Mouse (Mus musculus): Measurements from ENCODE around the gene Ssh3.

Ssh3 gene

DNA sequence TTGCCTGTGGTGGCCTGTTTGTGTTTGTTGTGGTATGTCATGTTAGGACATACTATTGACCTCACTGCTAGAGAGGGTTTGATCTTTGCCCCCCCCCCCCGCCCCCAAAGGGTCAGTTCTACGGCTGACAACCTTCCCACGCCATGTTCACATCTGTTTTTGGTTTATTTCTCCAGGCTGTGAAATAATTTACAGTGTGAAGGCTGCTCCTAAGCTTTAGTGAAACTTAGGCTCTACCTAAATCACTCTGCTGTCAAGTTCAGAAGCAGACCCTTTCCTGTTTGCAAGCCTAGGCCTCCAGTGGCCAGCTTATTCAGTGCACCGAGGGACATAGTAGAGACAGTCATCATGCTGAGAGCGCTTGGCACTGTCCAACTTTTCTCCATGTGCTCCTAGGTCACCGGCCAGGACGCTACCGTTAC is 28.7 kb downstream of the Ssh3 start:
- DNase-seq, result no peak

DNA sequence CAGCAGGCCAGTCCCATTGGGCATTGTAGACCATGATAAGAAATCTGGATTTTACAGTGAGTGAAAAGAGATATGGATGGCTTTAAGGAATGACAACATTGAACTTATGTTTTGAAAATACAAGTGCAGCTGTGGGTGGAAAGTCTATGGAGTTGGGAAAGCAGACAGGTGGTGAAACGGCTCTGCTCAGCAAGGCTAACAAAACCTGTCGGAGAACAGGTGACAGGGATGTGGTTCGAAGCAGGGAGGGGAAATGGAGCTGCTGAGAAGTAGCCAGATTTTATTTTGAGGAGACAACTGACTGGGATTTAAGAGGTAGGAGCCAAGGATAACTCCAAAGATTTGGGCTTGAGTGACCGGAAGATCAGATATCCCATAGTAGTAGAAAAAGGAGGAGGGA is 34.4 kb downstream of the Ssh3 start:
- no peak for DNase-seq

DNA sequence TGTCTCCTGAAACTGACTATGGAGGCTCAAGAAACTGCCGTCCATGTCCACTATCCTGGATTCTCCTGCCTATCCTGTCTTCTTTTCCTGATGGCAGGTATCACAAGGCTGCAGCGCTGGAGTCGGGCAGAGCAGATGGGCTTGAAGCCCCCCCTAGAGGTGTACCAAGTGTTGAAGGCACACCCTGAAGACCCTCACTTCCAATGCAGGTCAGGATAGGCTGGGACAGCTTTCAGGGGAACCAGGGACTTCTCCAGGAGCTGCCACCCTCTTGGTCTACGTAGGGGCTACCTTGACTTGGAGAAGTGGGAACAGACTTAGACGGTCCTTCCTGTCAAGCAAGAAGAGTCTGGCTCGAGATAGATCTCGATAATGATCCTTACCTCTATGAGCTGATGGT is 36.3 kb downstream of the Ssh3 start:
- DNase-seq, result no peak

DNA sequence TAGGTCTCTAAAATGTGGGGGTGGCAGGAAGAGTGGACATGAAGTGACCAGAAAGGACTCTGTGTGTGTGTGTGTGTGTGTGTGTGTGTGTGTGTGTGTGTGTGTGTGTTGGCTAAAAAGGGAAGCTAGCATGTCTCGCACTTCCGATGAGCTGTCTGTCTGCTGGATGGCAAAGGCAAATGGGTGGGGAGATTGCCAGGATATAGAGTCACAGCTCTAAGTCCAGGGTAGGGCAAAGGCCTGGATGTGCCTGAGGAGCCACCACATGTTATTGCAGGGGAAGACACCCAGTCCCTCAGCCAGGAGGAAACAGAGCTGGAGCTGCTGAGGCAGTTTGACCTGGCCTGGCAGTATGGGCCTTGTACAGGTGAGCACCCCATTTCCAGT is 36.8 kb downstream of the Ssh3 start:
- no peak for DNase-seq

DNA sequence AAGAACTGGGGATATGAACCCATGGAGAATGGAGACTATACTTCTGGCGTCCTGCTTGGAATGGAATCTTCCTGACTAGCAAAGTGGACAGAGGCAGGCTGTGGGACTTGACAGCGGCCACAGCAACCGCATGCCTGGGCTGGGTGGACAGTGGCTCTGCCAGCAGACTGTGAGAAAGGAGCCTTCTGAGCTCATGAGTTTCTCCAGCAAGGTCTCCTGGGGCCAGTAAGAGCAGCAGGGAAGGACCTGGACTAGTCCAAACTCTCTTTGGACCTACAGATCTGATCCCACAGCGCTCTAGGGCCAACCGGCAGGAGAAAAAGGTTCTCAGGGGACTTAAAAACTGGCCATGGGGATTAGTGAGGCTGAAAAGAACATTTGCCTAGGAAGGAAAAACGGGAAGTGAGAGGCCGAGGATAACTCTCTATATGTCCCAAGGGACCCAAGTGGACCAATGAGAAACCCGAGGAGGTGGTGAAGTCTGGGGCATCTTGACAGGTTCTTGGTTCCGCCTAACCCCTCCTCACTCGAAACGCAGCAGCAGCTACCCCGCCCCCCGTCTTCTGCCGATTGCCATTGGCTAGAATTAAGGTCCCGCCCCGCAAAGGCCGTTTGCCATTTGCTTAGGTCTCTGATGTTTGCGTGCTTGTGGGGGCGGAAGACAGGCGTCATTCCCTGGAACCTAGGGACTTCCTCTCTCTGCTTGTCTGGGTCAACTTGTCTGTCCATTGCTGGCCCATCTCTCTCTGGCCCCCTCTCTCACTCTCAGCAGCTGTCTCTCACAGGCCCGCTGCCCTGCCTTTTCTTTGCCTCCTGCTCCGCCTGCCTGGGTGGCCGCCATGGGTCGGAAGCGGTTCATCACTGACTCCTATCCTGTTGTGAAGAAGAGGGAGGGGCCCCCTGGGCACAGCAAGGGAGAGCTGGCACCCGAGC is 37.5 kb downstream of the Ssh3 start, which contains the start of gene Pold4:
Gene Pold4, plus strand, starts transcription at position 647 of the 933 bp plus-strand sequence.
- DNase-seq, result peak; percentile 99

DNA sequence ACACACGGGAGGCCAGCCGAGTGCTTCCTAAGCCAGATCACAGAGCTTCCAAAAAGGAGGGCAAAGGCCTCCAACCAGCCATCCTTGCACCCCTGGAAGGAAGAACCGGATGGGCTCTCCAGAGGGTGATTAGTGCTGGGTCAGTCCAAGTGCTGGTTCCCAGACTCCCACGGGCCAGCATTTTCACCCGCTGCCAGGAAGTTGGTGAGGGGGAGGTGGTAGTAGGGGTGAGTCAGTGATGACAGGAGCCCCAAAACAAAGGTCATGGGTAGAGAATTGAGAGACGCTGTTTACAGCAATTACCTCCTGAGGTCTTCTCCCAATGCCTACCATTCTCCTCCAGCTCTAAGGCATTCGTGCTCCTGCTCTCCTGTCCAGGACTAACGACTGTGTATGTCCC is 38.6 kb downstream of the Ssh3 start:
- DNase-seq, result no peak

DNA sequence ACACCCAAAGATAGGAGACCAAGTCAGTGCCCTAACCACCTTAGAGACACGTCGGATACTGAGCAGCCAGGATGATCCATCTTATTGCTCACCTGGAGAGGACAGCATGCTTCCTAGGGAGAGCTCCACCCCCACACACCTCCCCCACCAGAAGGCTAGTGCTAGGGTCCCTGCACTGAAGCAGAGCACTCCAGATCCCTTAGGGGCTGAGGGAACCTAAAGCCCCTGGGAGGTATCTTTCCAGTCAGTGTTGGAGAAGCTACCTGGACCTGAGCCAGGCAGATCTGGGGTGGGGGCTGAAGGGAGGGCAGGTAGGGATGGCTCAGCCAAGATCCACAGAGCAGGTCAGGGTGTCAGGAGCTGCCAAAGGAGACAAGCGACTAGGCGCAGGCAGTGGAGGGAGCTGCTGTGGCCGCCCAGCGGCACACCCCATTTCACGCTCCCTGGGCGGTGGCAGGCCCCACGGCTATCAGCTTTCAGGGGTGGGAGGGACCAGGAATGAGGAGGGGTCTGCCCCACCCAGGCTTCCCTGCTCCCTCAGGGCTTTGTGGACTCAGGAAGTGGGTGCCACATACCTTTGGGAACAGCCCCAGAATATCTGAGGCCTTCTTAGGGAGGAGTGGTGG is 39.4 kb downstream of the Ssh3 start:
- DNase-seq, result no peak

DNA sequence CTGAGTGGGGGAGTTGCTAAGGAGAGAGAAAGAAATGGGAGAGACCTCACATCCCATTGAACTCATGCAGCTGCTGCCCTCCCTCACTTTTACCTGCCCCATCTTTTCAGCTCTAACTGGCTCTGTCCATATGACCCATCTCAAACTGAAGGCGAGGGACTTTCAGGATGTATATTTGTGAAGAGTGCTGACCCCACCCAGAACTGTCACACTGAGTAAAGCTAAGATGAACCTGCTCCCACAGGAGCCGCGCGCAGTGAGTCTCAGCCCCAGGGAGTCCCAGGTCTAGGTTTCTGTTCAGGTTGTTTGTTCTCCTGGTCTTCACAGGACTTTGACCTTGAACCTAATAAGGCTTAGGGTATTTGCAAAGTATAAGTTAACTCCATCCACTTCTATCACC is 40.1 kb downstream of the Ssh3 start:
- DNase-seq, result no peak

DNA sequence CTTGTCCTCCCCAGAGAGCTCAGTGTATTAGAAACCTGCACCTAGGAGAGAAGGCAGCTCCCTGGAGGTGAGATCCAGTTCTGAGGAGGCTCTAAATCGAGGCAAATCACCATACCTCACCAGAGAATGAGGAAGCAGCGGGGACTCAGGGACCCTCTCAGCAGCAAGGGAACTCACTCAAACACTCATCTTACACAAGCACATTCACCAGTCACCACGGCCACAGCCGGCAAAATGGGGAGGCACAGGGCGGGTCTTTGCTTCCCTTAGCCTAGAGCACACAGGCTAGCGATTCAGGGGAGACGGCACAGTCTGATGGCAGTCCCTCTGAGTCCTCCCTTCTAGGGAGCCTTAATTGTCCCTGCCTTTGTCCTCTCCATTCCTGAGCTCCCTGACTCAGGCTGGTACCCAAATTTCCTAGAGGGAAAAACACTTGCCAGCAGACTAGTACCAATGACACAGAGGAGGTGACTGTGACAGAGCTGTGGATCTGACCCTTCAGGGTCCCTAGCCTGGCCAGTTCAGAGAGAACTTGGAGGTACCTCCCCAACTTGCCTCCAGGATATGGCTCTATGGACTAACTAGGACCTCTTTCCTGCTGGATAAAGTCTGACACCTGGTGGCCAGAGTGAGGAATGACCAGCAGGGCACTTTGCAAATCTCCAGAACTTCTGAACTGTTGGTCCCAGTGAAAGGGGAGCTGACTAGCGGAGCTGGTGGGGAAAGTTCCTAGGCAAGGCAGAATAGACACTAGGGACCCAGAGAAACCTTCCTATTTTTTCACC is 40.9 kb downstream of the Ssh3 start:
- DNase-seq, result peak; percentile 90

DNA sequence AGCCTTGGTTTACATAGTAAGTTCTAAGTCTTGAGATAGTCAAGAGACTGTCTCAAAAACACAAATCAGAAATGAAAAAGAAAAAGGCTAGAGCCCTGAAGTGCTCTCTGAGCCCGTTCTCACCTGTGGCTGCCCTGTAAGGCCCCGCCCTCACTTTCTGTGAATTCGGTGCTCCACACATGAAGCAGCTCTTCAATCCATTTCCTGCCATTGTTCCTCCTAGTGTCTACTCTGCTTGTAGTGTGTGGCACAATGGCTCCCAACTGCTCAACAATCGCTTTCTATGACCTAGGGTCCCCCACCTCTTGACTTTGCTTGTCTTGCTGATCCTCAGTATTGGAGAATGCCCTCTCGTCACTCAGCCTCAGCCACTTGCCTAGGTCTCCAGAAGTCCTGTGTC is 41.5 kb downstream of the Ssh3 start:
- DNase-seq, result no peak

DNA sequence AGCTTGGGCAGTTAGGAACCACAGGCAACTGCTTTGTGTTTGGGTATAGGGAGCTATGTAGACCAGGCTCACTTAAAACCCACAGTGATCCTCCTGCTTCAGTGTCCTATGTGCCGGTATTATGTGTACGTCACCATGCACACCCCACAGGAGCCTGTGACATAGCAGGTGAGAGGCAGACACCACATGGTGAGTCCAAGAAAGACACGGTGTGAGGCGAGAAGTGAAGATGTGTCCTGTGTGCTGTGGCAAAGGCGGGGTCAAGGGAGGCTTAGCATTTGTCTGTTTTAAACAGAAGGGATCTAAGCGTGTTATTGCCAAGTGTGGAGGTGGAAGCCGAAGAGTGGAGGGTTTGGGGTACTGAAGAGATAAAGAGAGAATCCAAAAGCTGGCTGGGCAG is 42.2 kb downstream of the Ssh3 start:
- no peak for DNase-seq

DNA sequence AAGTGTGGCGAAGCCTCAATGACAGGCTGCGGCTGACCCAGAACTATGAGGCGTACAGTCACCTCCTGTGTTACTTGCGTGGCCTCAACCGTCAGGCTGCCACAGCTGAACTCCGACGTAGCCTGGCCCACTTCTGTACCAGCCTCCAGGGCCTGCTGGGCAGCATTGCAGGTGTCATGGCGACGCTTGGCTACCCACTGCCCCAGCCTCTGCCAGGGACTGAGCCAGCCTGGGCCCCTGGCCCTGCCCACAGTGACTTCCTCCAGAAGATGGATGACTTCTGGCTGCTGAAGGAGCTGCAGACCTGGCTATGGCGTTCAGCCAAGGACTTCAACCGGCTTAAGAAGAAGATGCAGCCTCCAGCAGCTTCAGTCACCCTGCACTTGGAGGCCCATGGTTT is 46.8 kb downstream of the Ssh3 start:
- no peak for DNase-seq

DNA sequence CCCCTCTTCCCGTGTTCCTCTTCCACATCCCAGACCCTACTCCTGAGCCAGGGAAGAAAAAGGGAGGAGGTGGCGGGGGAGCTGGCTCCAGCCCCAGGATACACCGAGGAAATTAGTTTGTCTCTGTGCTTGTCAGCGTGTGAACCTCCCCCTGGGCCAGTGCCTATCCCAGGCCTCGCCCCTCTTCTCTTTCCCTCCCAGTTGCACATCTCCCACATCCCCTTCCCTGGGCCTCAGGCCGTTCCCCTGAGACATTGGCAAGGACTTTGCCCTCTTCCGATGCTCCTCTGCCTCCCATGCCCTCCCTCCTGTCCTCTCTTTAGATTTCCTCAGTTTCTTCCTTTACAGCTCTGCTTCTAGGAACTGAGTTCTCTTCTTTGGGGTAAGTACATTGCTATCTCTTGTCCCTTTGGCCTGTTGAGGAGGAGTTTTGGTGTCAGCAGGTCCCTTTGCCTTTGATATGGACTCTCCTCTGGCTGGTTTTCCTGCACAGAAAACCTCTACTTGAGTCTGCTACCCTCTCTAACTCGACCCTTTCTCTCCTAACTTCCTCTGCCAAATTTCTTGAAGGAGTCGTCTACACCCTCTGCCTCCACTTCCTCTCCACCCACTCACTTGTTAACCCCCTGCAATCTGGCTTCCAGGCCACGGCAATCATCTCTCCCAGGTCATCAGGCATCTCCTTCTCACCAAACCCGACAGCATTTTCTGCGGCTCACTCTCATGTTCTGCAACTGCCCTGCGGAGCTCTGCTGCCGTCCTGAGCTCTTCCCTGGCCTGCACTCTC is 47.8 kb downstream of the Ssh3 start:
- DNase-seq, result peak; percentile 77

DNA sequence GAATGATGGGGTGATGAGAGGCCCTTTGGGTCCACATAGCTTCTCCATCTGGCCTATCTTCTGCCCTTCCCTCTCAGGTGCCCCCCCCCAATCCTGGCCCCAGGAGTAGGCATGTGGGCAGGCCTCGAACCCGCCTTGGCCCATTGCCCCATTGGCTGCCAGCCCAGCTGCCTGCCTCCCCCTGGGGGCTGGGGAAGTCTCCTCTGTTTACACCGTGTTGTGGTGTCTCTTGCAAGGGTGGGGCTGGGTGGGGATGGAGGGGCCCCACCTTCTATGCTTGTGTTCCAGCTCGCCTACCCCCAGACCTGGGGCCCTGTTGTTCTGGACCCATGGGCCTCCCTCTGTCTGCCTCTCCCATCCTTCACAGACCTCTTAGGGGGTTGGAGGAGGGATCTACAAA is 48.6 kb downstream of the Ssh3 start:
- DNase-seq, result peak; percentile 59

DNA sequence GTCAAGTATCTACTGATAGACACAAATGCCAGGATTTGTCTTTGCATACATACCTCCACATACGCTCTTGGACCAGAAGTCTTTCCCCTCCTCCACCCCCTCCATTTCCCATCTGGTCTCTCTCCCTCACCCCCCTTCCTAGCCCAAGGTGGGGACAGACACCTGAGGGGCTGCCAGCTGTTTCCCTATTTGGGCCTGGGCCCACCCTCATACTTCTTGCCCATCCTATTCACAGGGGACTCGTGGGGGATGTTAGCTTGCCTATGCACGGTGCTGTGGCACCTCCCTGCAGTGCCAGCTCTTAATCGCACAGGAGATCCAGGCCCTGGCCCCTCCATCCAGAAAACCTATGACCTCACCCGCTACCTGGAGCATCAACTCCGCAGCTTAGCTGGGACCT is 49.0 kb downstream of the Ssh3 start:
- no peak for DNase-seq

DNA sequence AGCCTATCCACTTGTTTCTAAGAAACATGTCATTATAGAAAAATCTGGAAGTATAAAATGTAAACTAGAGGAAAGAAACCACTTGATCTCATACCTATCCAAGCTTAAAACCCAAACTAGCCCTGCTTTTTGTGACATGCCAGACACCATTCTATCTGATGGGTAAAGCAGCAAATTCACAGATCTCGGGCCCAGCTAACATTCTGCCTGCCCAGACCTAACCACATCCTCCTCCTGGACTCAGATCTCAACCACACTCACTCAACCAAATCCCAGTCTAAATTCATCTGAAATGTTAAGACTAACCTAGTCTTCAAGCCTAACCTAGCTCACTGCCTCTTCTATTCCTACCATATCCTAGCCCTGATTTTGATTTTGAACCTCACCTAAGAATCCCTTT is 50.2 kb downstream of the Ssh3 start:
- no peak for DNase-seq

DNA sequence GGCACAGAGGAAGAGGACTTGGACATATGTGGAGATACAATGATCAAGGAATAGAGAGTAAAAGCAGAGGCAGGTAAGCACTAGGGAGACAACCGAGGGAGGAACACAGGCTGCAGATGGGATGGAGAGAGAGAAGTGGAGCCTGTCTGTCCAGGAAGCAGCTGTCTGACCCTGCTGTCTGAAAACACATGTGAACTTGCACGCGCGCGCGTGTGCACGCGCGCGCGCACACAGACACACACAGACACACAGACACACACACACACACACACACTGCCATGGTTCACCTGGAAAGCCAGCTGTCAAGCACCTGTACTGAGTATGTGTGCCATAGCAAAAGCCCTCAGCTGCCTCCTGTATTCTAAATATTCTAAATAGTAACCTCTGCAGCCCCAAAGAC is 50.7 kb downstream of the Ssh3 start:
- no peak for DNase-seq

DNA sequence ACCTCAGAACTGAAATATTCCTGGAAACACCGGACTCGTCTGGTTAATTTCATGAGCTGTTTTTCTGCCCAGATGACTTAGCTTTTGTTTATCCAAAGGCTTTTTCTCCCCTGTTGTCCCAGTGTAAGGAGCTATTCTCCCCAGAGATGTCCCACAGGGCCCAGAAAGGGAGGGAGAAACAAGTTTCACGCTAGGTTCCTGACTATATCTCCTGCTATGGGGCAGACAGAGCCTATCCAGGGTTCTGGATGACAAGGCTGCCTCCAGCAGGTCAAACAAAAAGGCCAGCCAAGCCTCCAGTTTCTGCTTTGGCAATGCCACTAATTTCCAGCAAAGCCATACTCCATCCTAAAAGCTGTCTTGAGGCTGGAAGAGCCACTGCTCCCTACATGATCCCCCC is 51.1 kb downstream of the Ssh3 start:
- DNase-seq, result no peak

DNA sequence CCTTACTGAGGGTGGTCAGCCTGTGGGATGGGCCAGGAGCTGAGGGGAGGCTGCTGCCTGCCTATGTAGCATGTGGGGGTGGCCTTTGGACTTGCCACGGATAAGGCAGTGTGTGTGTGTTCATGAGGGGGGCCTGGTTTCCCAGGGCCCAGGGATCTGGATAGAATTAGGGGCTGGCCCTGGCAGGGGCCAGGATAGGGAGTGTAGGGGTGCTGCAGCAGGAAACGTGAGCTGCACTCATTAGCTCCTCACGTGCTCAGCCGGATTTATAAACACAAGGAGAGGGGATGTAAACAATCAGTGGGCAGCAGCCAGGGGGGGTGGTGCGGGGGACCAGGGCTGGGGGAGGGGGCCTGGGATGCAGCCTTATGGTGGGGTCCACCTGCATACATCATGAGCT is 51.8 kb downstream of the Ssh3 start:
- DNase-seq, result peak; percentile 62

DNA sequence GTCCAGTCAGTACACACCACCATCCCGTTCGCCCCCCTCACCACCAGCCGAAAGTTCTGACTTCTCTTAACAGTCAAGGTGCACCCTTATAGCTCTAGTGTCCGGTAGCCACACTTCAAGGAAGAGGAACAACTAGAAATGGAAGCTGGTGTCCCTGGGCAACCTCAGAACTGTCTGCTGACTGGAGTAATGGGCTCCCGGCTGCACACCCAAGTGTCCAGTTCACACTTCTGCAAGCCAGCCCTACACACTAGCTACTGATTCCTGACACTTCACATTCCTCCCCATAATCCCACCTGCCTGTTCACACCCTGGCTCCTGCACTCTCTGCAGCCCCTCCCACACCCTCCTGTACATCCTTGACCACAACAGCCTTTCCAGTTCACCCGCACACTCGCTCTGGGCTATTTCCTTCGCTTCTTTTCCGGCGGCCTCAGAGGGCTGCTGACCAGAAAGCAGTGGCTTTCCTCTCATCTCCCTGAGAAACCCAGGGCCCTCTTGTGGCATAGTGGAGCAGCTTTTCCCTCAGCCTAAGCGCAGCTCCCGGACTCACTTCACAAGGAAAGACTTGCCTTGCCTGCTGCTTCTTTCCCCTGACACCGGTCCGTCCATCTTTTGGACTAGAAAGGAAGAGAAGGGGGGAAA is 52.8 kb downstream of the Ssh3 start:
- DNase-seq, result peak; percentile 78

DNA sequence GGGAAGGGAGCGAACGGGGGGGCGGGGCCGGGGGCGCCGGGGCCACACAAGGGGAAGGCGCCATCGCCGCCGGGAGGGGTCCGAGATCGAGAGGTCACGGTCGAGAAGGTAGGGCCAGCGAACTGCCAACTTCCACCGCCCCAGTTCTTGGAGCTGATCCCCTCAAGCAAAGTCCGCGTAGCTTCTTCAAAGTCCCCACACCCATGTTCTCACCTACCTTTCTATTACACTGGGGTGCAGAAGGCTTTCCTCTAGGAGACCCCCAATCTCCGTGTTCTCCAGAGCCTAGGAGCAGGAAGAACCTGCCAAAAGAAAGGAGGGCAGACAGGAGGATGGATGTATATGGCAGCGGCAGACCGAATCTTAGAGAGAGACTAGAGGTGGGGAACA is 53.5 kb downstream of the Ssh3 start:
- DNase-seq, result no peak

DNA sequence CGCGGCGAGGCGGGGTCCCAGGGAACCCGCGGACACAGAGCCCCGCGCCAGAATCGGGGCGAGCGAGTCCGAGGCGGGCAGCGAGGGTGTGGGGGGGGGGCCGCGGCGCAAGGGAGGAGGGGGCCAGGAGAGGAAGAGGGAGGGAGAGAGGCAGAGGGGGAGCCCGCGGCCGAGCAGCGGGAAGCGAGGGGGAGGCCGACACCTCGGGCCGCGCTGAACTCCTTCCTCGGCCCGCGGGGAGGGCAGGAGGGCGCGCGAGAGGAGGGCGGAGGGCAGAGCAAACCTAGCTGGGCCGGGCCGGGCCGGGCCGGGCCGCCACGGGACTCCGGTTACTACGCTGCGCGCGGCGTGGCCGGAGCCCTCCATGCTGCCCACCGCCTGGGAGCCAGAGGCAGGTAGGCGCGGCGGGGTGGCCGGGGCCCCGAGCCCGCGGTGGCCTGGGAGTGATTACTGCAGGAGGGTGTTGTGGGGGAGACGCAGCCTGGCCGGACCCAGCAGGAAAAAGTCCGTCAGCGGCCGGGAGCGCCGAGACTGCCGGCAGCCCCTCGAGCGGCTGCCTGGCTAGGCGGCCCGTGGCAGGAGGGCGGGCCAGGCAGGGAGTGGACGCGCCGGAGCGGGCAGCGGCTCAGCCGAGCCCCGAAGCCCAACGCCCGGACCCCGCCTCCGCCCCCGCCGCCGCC is 54.1 kb downstream of the Ssh3 start:
- peak; percentile 63 for DNase-seq
